Mouse (Mus musculus) midbrain, embryonic 16.5 days (tissue): ENCODE measurements at regions not wholly inside any gene's neighbourhood (a gene's known extent, or its start where the extent isn't known, plus 50 kb on each side); places are given as distances from the start of the nearest gene placed in this dataset.

Source experiments
- ATAC-seq: fragments of 200-750 bp; cut with Nextera tagmentation; 2 replicates; pipeline ENCODE4 v1.8.0; 2017; ENCODE audit warnings: moderate TSS enrichment
- H3K27ac ChIP-seq: fragments of 300-500 bp; sonication (generic); 2 replicates; pipeline ENCODE4 v1.5.1; 2014; ENCODE audit warnings: mild to moderate bottlenecking, low read length, mixed read lengths
- H3K27me3 ChIP-seq: fragments of 300-500 bp; sonication (generic); 2 replicates; pipeline ENCODE4 v1.6.1; 2014; ENCODE audit warnings: low read depth, low read length, mixed read lengths; ENCODE audit not compliant: control insufficient read depth, insufficient read depth
- H3K36me3 ChIP-seq: fragments of 300-500 bp; sonication (generic); 2 replicates; pipeline ENCODE4 v1.6.1; 2014; ENCODE audit warnings: mild to moderate bottlenecking, low read length, moderate library complexity, mixed read lengths; ENCODE audit not compliant: control insufficient read depth, insufficient read depth
- H3K4me1 ChIP-seq: fragments of 300-500 bp; sonication (generic); 2 replicates; pipeline ENCODE4 v1.6.1; 2014; ENCODE audit warnings: mild to moderate bottlenecking, low read length, mixed read lengths; ENCODE audit not compliant: control insufficient read depth, insufficient read depth
- H3K4me2 ChIP-seq: fragments of 300-500 bp; sonication (generic); 2 replicates; pipeline ENCODE4 v1.6.1; 2014; ENCODE audit warnings: mild to moderate bottlenecking, low read length, mixed read lengths
- H3K4me3 ChIP-seq: fragments of 300-500 bp; sonication (generic); 2 replicates; pipeline ENCODE4 v1.5.1; 2014; ENCODE audit warnings: low read depth, mild to moderate bottlenecking, low read length, moderate library complexity, mixed read lengths
- H3K9ac ChIP-seq: fragments of 300-500 bp; sonication (generic); 2 replicates; pipeline ENCODE4 v1.6.1; 2014; ENCODE audit warnings: low read depth, low read length, mixed read lengths
- H3K9me3 ChIP-seq: fragments of 300-500 bp; sonication (generic); replicated peaks from 2 replicates; pipeline ENCODE4 v1.6.1; 2014; ENCODE audit warnings: mild to moderate bottlenecking, low read length, mixed read lengths; ENCODE audit not compliant: control insufficient read depth, poor library complexity, severe bottlenecking
- WGBS: fragments of 180-500 bp; shearing (Covaris S2); extraction: QIAGEN DNeasy Blood & Tissue Kit; methylation state at CpG from one replicate; pipeline ENCODE4 v1.1.7; 2014; 5-methylcytosine and 5-hydroxymethylcytosine counted together

GRCm38 (mm10) chr6:9498921-9499320 is 550.7 kb downstream of the Nxph1 start:
- no peaks in the 10 kb centered on the region for H3K9me3 ChIP-seq
- no peaks in the 10 kb centered on the region for H3K4me1 ChIP-seq
- H3K27ac ChIP-seq, result no peak overlapping the region
- H3K4me3 ChIP-seq, result no peak overlapping the region
- no peaks in the 10 kb centered on the region for H3K27me3 ChIP-seq
- no peak overlapping the region for H3K4me2 ChIP-seq
- ATAC-seq, result no peak
- no peaks in the 10 kb centered on the region for H3K36me3 ChIP-seq
- H3K9ac ChIP-seq, result no peak overlapping the region

GRCm38 (mm10) chr6:9534395-9534794 is 586.2 kb downstream of the Nxph1 start:
- no peak for ATAC-seq
- no peak overlapping the region for H3K27ac ChIP-seq
- 80% methylated on average over 3 of the region's 3 CpGs for WGBS
- H3K4me1 ChIP-seq, result no peaks in the 10 kb centered on the region
- H3K9ac ChIP-seq, result no peak overlapping the region
- H3K36me3 ChIP-seq, result no peaks in the 10 kb centered on the region
- no peaks in the 10 kb centered on the region for H3K9me3 ChIP-seq
- H3K27me3 ChIP-seq, result no peaks in the 10 kb centered on the region
- no peak overlapping the region for H3K4me2 ChIP-seq
- no peak overlapping the region for H3K4me3 ChIP-seq

- H3K36me3 ChIP-seq, result no peaks in the 10 kb centered on the region
- H3K27me3 ChIP-seq, result no peaks in the 10 kb centered on the region
- no peak for ATAC-seq
- H3K27ac ChIP-seq, result no peak overlapping the region
- H3K9ac ChIP-seq, result no peak overlapping the region
- WGBS, result 76% methylated on average over 2 of the region's 2 CpGs
- H3K4me1 ChIP-seq, result no peaks in the 10 kb centered on the region
- no peak overlapping the region for H3K4me3 ChIP-seq
- no peaks in the 10 kb centered on the region for H3K9me3 ChIP-seq
- no peak overlapping the region for H3K4me2 ChIP-seq
These were observed 590.5 kb downstream of the Nxph1 start for GRCm38 (mm10) chr6:9538737-9539136.

DNA sequence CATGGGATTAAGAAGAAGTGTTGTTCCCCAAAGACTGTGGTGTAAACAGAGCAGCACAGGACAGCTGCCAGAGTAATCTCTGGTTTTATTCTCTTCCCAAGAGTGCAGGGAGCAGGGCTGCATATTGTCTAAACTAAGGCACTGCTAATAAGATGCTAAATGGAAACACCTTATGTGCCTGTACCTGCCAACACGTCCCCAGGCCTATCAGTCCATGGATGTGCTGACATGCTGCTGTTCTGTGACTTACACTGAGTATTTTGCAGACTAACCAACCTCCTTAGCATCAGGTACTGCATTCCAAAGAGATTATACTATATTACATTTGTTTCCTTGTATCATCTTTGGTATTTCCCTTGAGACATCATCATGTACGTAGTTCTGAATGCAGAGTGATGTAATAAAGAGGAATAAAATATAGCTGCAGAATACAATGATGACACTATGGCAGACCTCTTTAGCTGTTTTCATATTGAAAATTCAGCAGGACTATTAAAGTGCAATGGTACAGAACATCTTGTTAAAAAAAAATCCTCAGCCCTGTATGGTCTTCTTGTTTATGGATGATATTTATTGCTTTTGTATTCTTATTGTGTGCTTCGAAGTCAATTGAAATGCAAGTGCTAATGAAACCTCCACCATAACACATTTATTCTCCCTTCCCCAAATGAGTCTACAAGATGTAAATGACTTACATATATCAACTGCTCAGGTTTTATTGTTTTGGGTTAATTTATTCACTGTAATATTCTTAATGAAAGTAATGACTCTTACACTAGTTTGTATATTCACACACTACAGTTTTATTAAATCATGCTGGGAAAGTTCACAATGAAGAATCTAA is 602.1 kb downstream of the Nxph1 start:
- no peak for ATAC-seq
- WGBS, result 64% methylated on average over 3 of the region's 3 CpGs

DNA sequence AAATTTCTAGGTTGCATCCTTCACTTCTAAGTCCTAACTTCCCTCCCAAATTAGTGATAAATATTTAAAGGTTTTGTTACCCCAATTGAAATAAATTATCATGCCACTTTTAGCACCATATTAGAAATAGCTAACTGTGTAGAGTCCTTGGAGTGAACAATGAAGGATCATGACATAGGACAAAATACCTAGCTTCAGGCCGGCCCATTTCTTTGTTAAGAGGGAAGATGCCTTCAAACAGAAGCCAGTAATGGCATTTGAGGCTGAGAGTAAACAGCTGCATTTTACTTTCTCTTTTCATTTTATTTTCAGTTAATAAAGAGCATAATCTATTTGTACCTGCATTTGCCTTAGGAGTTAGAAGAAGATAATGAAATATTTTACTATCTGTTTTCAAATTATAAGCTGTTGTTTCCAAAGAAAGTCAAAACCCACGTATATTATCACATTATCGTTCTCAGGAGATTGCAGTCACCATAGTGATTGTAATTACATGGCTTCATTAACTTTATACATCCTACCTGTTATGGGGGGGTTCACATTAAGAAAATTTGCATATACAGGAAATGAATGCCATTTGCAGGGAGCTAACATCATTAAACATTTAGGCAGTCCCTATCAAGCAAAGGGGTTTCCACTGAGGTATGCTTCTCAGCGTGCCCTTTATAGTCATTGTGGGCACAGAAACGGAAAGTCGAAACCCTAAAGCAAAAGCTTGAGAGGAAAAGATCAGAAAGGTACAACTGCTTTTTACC is 615.2 kb downstream of the Nxph1 start:
- 78% methylated on average over 6 of the region's 6 CpGs for WGBS
- Histone ChIP-seq H3K27ac (no peak overlapping the region), H3K27me3 (no peaks in the 10 kb centered on the region), H3K9me3 (no peaks in the 10 kb centered on the region), H3K36me3 (no peaks in the 10 kb centered on the region), H3K4me3 (no peak overlapping the region), H3K4me1 (no peaks in the 10 kb centered on the region), H3K4me2 (no peak overlapping the region), H3K9ac (no peak overlapping the region)
- ATAC-seq, result no peak

More for the DNA sequence above, 602.1 kb downstream of the Nxph1 start:
- H3K27me3 ChIP-seq, result no peaks in the 10 kb centered on the region
- no peaks in the 10 kb centered on the region for H3K36me3 ChIP-seq
- H3K4me1 ChIP-seq, result no peaks in the 10 kb centered on the region
- H3K9me3 ChIP-seq, result no peaks in the 10 kb centered on the region
- H3K27ac ChIP-seq, result no peak overlapping the region
- no peak overlapping the region for H3K9ac ChIP-seq
- no peak overlapping the region for H3K4me2 ChIP-seq
- no peak overlapping the region for H3K4me3 ChIP-seq

- Histone ChIP-seq H3K36me3 (no peaks in the 10 kb centered on the region), H3K27me3 (no peaks in the 10 kb centered on the region), H3K9me3 (no peaks in the 10 kb centered on the region), H3K9ac (no peak overlapping the region), H3K27ac (no peak overlapping the region), H3K4me2 (no peak overlapping the region), H3K4me1 (no peaks in the 10 kb centered on the region), H3K4me3 (no peak overlapping the region)
- peak; percentile 36; the same call in 1 of the 2 replicates for ATAC-seq
- 27% methylated on average over 4 of the region's 4 CpGs for WGBS
These were observed 623.6 kb downstream of the Nxph1 start for GRCm38 (mm10) chr6:9571787-9572186.

DNA sequence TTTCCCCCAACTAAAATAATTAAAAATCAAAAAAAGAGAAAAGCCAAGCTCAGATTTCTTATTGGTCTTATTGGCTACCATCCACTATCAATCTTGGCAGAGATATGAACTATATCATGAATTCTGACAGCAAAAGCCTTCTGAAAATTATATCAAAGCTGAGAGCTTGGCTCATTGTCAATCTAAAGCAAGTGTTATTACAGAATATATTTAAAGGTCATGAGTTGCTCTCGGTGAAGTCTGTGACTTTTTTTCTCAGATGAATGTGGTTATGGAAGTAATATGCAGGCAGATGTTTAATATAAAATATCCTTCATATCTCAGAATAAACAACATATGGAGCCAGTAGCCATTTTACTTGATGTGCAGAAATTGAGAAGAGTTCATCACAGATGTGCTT is 645.2 kb downstream of the Nxph1 start:
- Histone ChIP-seq H3K27me3 (no peaks in the 10 kb centered on the region), H3K4me2 (no peak overlapping the region), H3K4me3 (no peak overlapping the region), H3K4me1 (no peaks in the 10 kb centered on the region), H3K9ac (no peak overlapping the region), H3K36me3 (no peaks in the 10 kb centered on the region), H3K9me3 (no peaks in the 10 kb centered on the region), H3K27ac (no peak overlapping the region)
- 83% methylated on average over 1 of the region's 1 CpGs for WGBS
- no peak for ATAC-seq

DNA sequence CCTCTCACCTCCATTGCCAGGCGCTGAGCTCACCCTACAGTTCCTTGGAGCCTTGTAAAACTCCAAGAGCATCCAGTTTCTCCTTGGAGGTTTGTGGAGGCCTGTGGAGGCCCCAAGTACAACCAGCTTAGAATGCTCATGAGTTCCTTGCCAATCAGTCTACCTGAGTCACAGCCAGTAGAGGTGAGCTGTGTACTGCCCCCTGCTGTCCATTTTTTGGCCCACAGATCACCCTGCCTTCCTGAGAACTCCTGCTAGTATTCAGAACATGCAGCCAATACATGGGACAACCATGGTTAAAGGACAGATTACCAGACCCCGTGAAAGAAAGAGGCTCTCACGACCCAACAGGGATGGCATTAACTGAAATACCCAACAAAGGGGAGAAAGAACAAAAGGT is 651.2 kb downstream of the Nxph1 start:
- ATAC-seq, result no peak
- WGBS, result 82% methylated on average over 3 of the region's 3 CpGs
- Histone ChIP-seq H3K4me1 (no peaks in the 10 kb centered on the region), H3K4me3 (no peak overlapping the region), H3K9me3 (0 out of 2 replicates have a peak, but pooled peaks cover 3% of the 10 kb centered on the region), H3K9ac (no peak overlapping the region), H3K27me3 (no peaks in the 10 kb centered on the region), H3K36me3 (no peaks in the 10 kb centered on the region), H3K4me2 (no peak overlapping the region), H3K27ac (no peak overlapping the region)

DNA sequence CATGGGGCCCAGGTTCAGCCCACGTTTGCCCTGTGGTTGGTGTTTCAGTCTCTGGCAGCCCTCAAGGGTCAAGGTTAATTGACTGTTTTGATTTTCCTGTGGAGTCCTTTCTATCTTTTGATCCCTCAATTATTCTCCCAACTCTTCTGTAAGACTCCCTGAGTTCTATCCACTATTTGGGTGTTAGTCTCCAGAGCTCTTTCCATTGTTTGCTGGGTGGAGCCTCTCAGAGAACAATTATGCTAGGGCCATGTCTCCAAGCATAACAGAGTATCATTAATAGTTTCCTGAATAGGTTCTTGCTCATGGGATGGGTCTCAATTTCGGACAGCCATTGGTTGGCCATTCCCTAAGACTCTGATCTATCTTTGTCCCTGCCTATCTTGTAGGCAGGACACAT is 685.7 kb downstream of the Nxph1 start:
- WGBS, result 63% methylated on average over 2 of the region's 2 CpGs
- no peak for ATAC-seq
- Histone ChIP-seq H3K4me2 (no peak overlapping the region), H3K27ac (no peak overlapping the region), H3K36me3 (no peaks in the 10 kb centered on the region), H3K4me1 (no peaks in the 10 kb centered on the region), H3K9me3 (no peaks in the 10 kb centered on the region), H3K27me3 (no peaks in the 10 kb centered on the region), H3K4me3 (no peak overlapping the region), H3K9ac (no peak overlapping the region)
